Mouse (Mus musculus) hindbrain, embryonic 10.5 days (tissue): ENCODE data around the gene Ykt6. TPM values are rescaled to one million over a fixed set of nuclear protein-coding genes. Genes with fewer than 3 reads are reported as not detected.
"Not testable (repeated sequence)": the region's sequence is repeated elsewhere in the genome, so short reads cannot be mapped to it uniquely, and the experiment has no call there.

Source experiments
- DNase-seq: peaks from one replicate; pipeline ENCODE4 v3.0.0-alpha.2; 2017; ENCODE audit warnings: low spot score
- H3K27ac ChIP-seq: fragments of 300-500 bp; sonication (generic); 2 replicates; pipeline ENCODE4 v1.5.1; 2016; ENCODE audit warnings: mild to moderate bottlenecking, moderate library complexity
- H3K27me3 ChIP-seq: fragments of 300-500 bp; sonication (generic); 2 replicates; pipeline ENCODE4 v1.6.1; 2016; ENCODE audit warnings: mild to moderate bottlenecking; ENCODE audit not compliant: poor library complexity, insufficient read depth, severe bottlenecking
- H3K36me3 ChIP-seq: fragments of 300-500 bp; sonication (generic); 2 replicates; pipeline ENCODE4 v1.6.1; 2016; ENCODE audit warnings: mild to moderate bottlenecking, moderate library complexity
- H3K4me1 ChIP-seq: fragments of 300-500 bp; sonication (generic); replicated peaks from 2 replicates; pipeline ENCODE4 v1.6.1; 2016; ENCODE audit warnings: mild to moderate bottlenecking
- H3K4me3 ChIP-seq: fragments of 300-500 bp; sonication (generic); 2 replicates; pipeline ENCODE4 v1.5.1; 2016; ENCODE audit warnings: mild to moderate bottlenecking, moderate library complexity
- H3K9me3 ChIP-seq: fragments of 300-500 bp; sonication (generic); 2 replicates; pipeline ENCODE4 v1.6.1; 2016; ENCODE audit warnings: mild to moderate bottlenecking, moderate library complexity
- WGBS: fragments of 180-500 bp; shearing (Covaris S2); methylation state at CpG from one replicate; pipeline ENCODE4 v1.1.7; 2016; 5-methylcytosine and 5-hydroxymethylcytosine counted together
- polyA plus RNA-seq: library from polyadenylated mRNA; unstranded; fragments of >200 nt; fragmentation: Nextera tagmentation; extraction: Ambion mirVana; gene quantifications from 2 replicates; pipeline ENCODE4 v1.2.1, GENCODE M21; 2016

Ykt6 gene
- polyA plus RNA-seq, 1 experiment from 2014 or later = 54.5 TPM

DNA sequence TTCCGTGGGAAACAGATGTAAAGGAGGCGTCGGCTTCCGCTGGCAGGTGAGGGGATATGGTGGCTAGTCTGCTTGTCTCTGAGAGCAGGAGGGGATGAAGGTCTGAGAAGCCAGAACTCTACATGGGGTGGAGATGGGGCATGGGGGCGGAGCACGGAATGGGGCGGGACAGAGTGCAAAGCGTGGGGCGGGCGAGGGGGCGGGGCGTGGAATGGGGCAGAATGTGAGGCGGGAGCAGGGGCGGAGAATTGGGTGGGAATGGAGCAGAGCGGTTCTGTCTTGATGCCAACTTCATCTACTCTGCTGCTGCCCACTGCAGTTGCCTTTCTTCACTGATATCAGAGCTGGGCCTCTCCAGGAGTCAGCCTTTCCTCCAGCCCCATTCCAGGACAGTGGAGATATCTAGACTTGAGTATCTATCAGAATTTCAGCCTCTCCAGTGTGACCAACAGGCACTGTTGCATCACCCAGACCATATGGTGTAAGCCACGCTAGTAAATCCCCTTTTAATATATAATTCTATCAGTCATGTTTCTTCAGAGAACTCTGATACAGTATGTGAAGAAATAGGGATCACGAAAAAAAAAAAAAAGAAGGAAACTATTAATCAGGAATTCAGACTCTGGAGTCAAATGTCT lies 35.1 kb upstream of the Ykt6 start:
- Histone ChIP-seq H3K27me3 (no peaks in the 10 kb centered on the region), H3K36me3 (no peaks in the 10 kb centered on the region), H3K4me1 (peaks cover 5% of the 10 kb centered on the region), H3K9me3 (no peaks in the 10 kb centered on the region), H3K27ac (no peak overlapping the region), H3K4me3 (no peak overlapping the region)
- WGBS = 39% methylated on average over 17 of the region's 17 CpGs
- DNase-seq = no peak

- no peaks in the 10 kb centered on the region for H3K27me3 ChIP-seq
- WGBS = 65% methylated on average over 8 of the region's 8 CpGs
- no peak overlapping the region for H3K4me3 ChIP-seq
- H3K4me1 ChIP-seq = peaks cover 5% of the 10 kb centered on the region
- no peaks in the 10 kb centered on the region for H3K36me3 ChIP-seq
- peaks cover 7% of the 10 kb centered on the region; the same call in 1 of the 2 replicates for H3K9me3 ChIP-seq
- no peak overlapping the region for H3K27ac ChIP-seq
- DNase-seq = no peak
These were observed 30.8 kb upstream of the Ykt6 start for GRCm38 (mm10) chr11:5924699-5925098.

DNA sequence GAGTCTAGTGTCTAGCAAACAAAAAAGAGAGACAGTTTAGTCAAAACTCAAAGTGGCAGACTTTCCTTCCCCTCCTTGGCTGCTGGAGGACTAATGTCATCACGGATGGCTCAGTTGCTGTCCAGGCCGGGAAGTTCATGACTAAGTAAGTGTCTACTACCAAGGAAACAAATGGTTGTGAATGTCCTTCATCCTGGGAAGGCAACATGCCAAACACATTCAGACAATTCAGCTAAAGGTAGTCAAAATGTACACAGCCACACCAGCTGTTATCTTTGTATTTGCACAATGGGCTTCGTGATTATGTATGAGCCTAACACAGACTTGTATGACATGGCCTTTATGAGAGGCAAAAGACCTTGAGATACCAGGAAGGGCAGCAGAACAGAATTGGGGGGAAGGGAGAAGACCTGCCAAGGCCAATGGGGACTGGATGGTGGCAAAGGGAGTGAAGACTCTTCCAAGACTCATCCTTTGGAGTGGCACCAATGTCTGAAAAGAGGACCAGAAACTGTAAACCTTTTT lies 28.7 kb upstream of the Ykt6 start:
- DNase-seq = no peak
- 88% methylated on average over 3 of the region's 3 CpGs for WGBS

DNA sequence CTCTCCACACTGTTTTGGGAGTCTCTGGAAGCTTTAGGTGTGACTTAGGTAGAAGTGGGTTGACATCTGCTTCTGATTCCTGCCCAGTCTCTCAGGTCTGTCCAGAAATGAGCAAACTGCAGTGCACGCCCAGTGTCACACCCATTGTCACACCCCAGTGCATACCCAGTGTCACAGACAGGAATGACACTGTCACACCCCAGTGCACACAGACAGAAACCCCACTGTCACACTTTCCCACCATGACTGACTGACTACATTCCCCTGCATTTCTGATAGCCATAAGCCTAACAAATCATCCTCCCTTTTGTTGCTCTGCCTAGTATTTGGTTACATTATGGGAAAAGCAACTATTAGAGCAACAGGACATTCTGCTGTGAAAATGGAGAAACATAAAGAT lies 24.9 kb upstream of the Ykt6 start:
- 59% methylated on average over 1 of the region's 1 CpGs for WGBS
- DNase-seq = no peak
- H3K27ac ChIP-seq = no peak overlapping the region

More for the DNA sequence above, 28.7 kb upstream of the Ykt6 start:
- H3K27ac ChIP-seq = no peak overlapping the region
- H3K9me3 ChIP-seq = peaks cover 7% of the 10 kb centered on the region; the same call in 1 of the 2 replicates
- H3K4me1 ChIP-seq = 0 out of 2 replicates have a peak, but pooled peaks cover 4% of the 10 kb centered on the region
- no peaks in the 10 kb centered on the region for H3K36me3 ChIP-seq
- H3K27me3 ChIP-seq = no peaks in the 10 kb centered on the region
- no peak overlapping the region for H3K4me3 ChIP-seq

GRCm38 (mm10) chr11:5931947-5932346 lies 23.5 kb upstream of the Ykt6 start:
- DNase-seq, H3K36me3 ChIP-seq: not testable (repeated sequence)
- WGBS = 84% methylated on average over 6 of the region's 6 CpGs

More for the DNA sequence above, 24.9 kb upstream of the Ykt6 start:
- Histone ChIP-seq H3K36me3 (no peaks in the 10 kb centered on the region), H3K4me3 (no peak overlapping the region), H3K27me3 (no peaks in the 10 kb centered on the region), H3K4me1 (0 out of 2 replicates have a peak, but pooled peaks cover 4% of the 10 kb centered on the region), H3K9me3 (peaks cover 7% of the 10 kb centered on the region; the same call in 1 of the 2 replicates)

GRCm38 (mm10) chr11:5934531-5934930 lies 21.0 kb upstream of the Ykt6 start:
- WGBS = 94% methylated on average over 11 of the region's 11 CpGs
- H3K4me3 ChIP-seq, H3K9me3 ChIP-seq, H3K36me3 ChIP-seq, H3K4me1 ChIP-seq, H3K27ac ChIP-seq, H3K27me3 ChIP-seq, DNase-seq: not testable (repeated sequence)

More at GRCm38 (mm10) chr11:5931947-5932346, 23.5 kb upstream of the Ykt6 start:
- not testable (repeated sequence) for H3K4me3 ChIP-seq, H3K27me3 ChIP-seq, H3K27ac ChIP-seq, H3K4me1 ChIP-seq, H3K9me3 ChIP-seq

GRCm38 (mm10) chr11:5942966-5943365 lies 12.5 kb upstream of the Ykt6 start:
- DNase-seq = no peak
- no peak overlapping the region for H3K4me3 ChIP-seq
- WGBS = 60% methylated on average over 6 of the region's 6 CpGs
- H3K36me3 ChIP-seq = no peaks in the 10 kb centered on the region
- no peaks in the 10 kb centered on the region for H3K27me3 ChIP-seq
- H3K4me1 ChIP-seq = peaks cover 9% of the 10 kb centered on the region
- no peaks in the 10 kb centered on the region for H3K9me3 ChIP-seq
- H3K27ac ChIP-seq = no peak overlapping the region

DNA sequence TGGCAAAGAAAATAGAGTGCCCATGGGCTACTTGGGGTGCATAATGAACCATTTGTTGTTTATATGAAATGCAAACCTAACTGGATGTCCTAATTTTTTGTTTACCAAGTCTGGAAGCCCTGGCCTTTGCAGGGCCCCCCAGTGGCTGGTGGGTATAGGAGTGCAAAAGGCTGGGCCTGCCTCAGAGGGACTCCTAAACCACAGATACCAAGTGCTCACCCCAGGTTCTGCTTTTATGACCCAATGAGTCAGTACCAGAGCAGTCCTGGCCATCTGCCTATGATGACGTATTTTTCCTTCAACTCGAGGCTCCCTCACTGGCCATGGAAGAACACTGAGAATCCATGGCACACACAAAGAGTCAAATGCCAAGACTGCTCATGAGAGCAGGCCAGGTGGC lies 10.4 kb upstream of the Ykt6 start:
- Histone ChIP-seq H3K36me3 (no peaks in the 10 kb centered on the region), H3K27me3 (no peaks in the 10 kb centered on the region), H3K9me3 (no peaks in the 10 kb centered on the region), H3K27ac (no peak overlapping the region), H3K4me3 (no peak overlapping the region), H3K4me1 (peaks cover 30% of the 10 kb centered on the region)
- no peak for DNase-seq
- WGBS = 90% methylated on average over 2 of the region's 2 CpGs

DNA sequence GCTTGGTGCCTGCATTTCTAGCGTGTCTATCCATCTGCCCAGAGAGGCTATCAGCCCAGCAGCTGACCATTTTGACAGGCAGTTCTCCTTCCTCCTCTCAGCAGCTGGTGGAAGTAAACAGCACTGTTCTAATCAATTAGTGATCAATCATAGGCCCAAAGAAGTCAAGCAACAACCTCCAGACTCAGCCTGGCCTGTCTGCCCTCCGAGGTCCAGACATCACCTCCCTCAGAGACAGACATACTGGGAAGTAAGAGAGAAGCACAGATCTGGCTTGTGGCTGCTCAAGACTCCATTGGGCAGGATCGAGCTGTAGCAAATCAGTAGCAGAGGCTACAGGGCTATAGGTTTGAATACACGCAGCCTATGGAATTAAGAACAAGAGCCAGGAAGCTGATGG lies 7.7 kb upstream of the Ykt6 start:
- Histone ChIP-seq H3K27ac (peak overlapping the region; percentile 41; the same call in 1 of the 2 replicates), H3K4me3 (no peak overlapping the region), H3K9me3 (no peaks in the 10 kb centered on the region), H3K36me3 (no peaks in the 10 kb centered on the region), H3K27me3 (no peaks in the 10 kb centered on the region), H3K4me1 (peaks cover 29% of the 10 kb centered on the region)
- 70% methylated on average over 4 of the region's 4 CpGs for WGBS
- DNase-seq = no peak

DNA sequence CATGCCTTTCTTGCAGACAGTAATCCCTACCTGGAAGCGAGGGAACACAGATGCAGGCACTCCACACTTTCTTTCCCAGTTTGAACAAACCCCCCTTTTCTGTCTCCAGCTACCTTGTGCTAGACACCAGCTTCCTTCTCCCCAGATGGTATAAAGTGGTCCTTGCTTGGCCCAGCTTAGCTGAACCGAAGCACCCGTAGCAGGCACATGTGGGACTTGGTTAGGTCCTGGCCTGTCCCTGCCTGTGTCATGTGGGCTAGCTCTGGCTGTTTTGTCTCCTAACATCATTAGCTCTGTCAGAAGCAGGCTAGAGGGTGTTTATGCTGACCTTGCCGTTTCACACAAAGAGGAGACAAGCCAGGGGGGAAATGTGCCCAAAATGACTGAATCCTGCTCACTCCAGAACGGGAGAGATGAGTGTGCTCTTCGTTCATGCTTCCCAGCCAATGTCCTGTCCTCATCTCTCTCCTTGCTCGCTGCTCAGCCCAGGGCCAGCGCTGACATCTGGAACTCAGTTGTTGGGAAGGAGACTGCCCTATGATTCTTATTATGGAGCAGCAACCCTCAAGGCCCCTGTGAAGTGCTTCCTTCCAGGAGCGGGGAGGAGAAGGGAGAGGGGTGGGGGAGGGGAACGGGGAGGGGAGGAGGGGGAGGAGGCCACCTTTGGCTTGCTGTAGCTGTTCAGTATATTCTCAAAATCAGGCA lies 6.8 kb upstream of the Ykt6 start:
- H3K36me3 ChIP-seq = no peaks in the 10 kb centered on the region
- no peak overlapping the region for H3K4me3 ChIP-seq
- H3K9me3 ChIP-seq = no peaks in the 10 kb centered on the region
- 61% methylated on average over 10 of the region's 10 CpGs for WGBS
- H3K27ac ChIP-seq = peak overlapping the region; percentile 59
- DNase-seq = no peak
- H3K4me1 ChIP-seq = peaks cover 25% of the 10 kb centered on the region
- no peaks in the 10 kb centered on the region for H3K27me3 ChIP-seq

- WGBS = 55% methylated on average over 8 of the region's 8 CpGs
- peaks cover 28% of the 10 kb centered on the region for H3K4me1 ChIP-seq
- H3K36me3 ChIP-seq = no peaks in the 10 kb centered on the region
- H3K4me3 ChIP-seq = no peak within 1 kb of the TSS
- peak within 1 kb of the TSS; percentile 59 for H3K27ac ChIP-seq
- H3K27me3 ChIP-seq = no peaks in the 10 kb centered on the region
- H3K9me3 ChIP-seq = no peaks in the 10 kb centered on the region
- no peak for DNase-seq
These were observed 5.7 kb upstream of the Ykt6 start, which contains the start of gene Gck for GRCm38 (mm10) chr11:5949586-5950352. Gck (minus strand) TSS chr11:5950081.

GRCm38 (mm10) chr11:5952501-5952900 lies 3.0 kb upstream of the Ykt6 start:
- Histone ChIP-seq H3K36me3 (peaks cover 5% of the 10 kb centered on the region; the same call in 1 of the 2 replicates), H3K27ac (no peak overlapping the region), H3K4me1 (peaks cover 49% of the 10 kb centered on the region), H3K4me3 (no peak overlapping the region), H3K9me3 (no peaks in the 10 kb centered on the region), H3K27me3 (no peaks in the 10 kb centered on the region)
- WGBS = 89% methylated on average over 5 of the region's 5 CpGs
- no peak for DNase-seq
